Mouse (Mus musculus) megakaryocyte, embryonic 14.5 days (primary cell): ENCODE results near the gene Zfp235. TPM values are rescaled to one million over a fixed set of nuclear protein-coding genes. Genes with fewer than 3 reads are reported as not detected.

Experiments used
- H3K27me3 ChIP-seq: replicated peaks from 2 replicates; pipeline ENCODE3; 2012; ENCODE audit warnings: inconsistent platforms
- H3K36me3 ChIP-seq: replicated peaks from 2 replicates; pipeline ENCODE3; 2012; ENCODE audit warnings: low read length, inconsistent platforms, mixed read lengths
- H3K4me1 ChIP-seq: 2 replicates; pipeline ENCODE4 v1.6.1; 2012; ENCODE audit warnings: inconsistent platforms
- H3K4me3 ChIP-seq: replicated peaks from 2 replicates; pipeline ENCODE3; 2012; ENCODE audit warnings: moderate library complexity, mild to moderate bottlenecking, inconsistent platforms
- H3K9me3 ChIP-seq: 2 replicates; pipeline ENCODE4 v1.6.1; 2012; ENCODE audit warnings: inconsistent platforms
- FLI1 ChIP-seq: IDR thresholded peaks from 2 replicates; pipeline ENCODE4 v1.6.1; 2012; ENCODE audit warnings: low read length, inconsistent platforms, mixed read lengths
- GATA1 ChIP-seq: IDR thresholded peaks from 3 replicates; pipeline ENCODE4 v1.6.1; 2012; ENCODE audit warnings: mixed read lengths, low read length, inconsistent platforms, borderline replicate concordance
- polyA plus RNA-seq: library from polyadenylated mRNA; stranded (reverse); fragments of >175 nt; gene quantifications from 2 replicates; pipeline ENCODE4 v1.2.3, GENCODE M21; 2012; ENCODE audit warnings: low replicate concordance; ENCODE audit not compliant: insufficient read depth

The Zfp235 gene
- polyA plus RNA-seq, 1 experiment, result 1.00 TPM

GRCm38 (mm10) chr7:24116655-24117054, 17.3 kb upstream of the Zfp235 start:
- H3K36me3 ChIP-seq, result peaks cover 11% of the 10 kb centered on the region
- H3K9me3 ChIP-seq, result peaks cover 57% of the 10 kb centered on the region
- TF ChIP-seq FLI1, result no peak
- TF ChIP-seq GATA1, result no peak
- no peak overlapping the region for H3K4me3 ChIP-seq
- H3K4me1 ChIP-seq, result no peaks in the 10 kb centered on the region
- no peaks in the 10 kb centered on the region for H3K27me3 ChIP-seq

GRCm38 (mm10) chr7:24133425-24133995, 459 bp upstream of the Zfp235 start:
- Histone ChIP-seq H3K36me3 (peaks cover 31% of the 10 kb centered on the region), H3K4me3 (peak overlapping the region; percentile 93), H3K27me3 (peaks cover 3% of the 10 kb centered on the region), H3K4me1 (peaks cover 34% of the 10 kb centered on the region), H3K9me3 (peaks cover 3% of the 10 kb centered on the region; the same call in 1 of the 2 replicates)
- TF ChIP-seq GATA1, result no peak
- no peak for TF ChIP-seq FLI1

GRCm38 (mm10) chr7:24142566-24142965, 8.6 kb downstream of the Zfp235 start:
- Histone ChIP-seq H3K9me3 (peaks cover 38% of the 10 kb centered on the region), H3K36me3 (peaks cover 46% of the 10 kb centered on the region), H3K4me1 (peaks cover 14% of the 10 kb centered on the region), H3K4me3 (peak overlapping the region; percentile 77), H3K27me3 (peaks cover 14% of the 10 kb centered on the region)
- TF ChIP-seq FLI1, result no peak
- TF ChIP-seq GATA1, result no peak

- Histone ChIP-seq H3K27me3 (peaks cover 16% of the 10 kb centered on the region), H3K9me3 (peaks cover 29% of the 10 kb centered on the region), H3K36me3 (no peaks in the 10 kb centered on the region), H3K4me3 (no peak overlapping the region), H3K4me1 (no peaks in the 10 kb centered on the region)
- no peak for TF ChIP-seq GATA1
- TF ChIP-seq FLI1, result no peak
Observed at GRCm38 (mm10) chr7:24153272-24153671, 19.3 kb downstream of the Zfp235 start.

GRCm38 (mm10) chr7:24172191-24172590, 38.2 kb downstream of the Zfp235 start:
- no peaks in the 10 kb centered on the region for H3K27me3 ChIP-seq
- peaks cover 10% of the 10 kb centered on the region for H3K36me3 ChIP-seq
- TF ChIP-seq FLI1 (no peak), GATA1 (no peak)
- H3K4me1 ChIP-seq, result peaks cover 12% of the 10 kb centered on the region
- H3K9me3 ChIP-seq, result peaks cover 8% of the 10 kb centered on the region
- no peak overlapping the region for H3K4me3 ChIP-seq

GRCm38 (mm10) chr7:24174618-24175336, 40.8 kb downstream of the Zfp235 start, which contains the start of gene Zfp114:
Zfp114 (plus strand) TSS chr7:24175060.
- peaks cover 23% of the 10 kb centered on the region for H3K4me1 ChIP-seq
- peaks cover 17% of the 10 kb centered on the region for H3K9me3 ChIP-seq
- no peaks in the 10 kb centered on the region for H3K27me3 ChIP-seq
- H3K4me3 ChIP-seq, result peak within 1 kb of the TSS; percentile 89
- H3K36me3 ChIP-seq, result peaks cover 25% of the 10 kb centered on the region
- TF ChIP-seq FLI1 (no peak), GATA1 (no peak)

- peaks cover 28% of the 10 kb centered on the region for H3K4me1 ChIP-seq
- H3K36me3 ChIP-seq, result peaks cover 29% of the 10 kb centered on the region
- H3K9me3 ChIP-seq, result peaks cover 17% of the 10 kb centered on the region
- no peaks in the 10 kb centered on the region for H3K27me3 ChIP-seq
- TF ChIP-seq GATA1, result no peak
- no peak for TF ChIP-seq FLI1
- H3K4me3 ChIP-seq, result peak overlapping the region; percentile 89
Observed at GRCm38 (mm10) chr7:24175337-24175711, 41.4 kb downstream of the Zfp235 start.

- Histone ChIP-seq H3K27me3 (no peaks in the 10 kb centered on the region), H3K4me3 (peak overlapping the region; percentile 79), H3K36me3 (peaks cover 30% of the 10 kb centered on the region), H3K9me3 (peaks cover 16% of the 10 kb centered on the region), H3K4me1 (peaks cover 65% of the 10 kb centered on the region)
- peak; percentile 45; the same call in 1 of the 3 replicates for TF ChIP-seq GATA1
- peak; percentile 73; the same call in 1 of the 2 replicates for TF ChIP-seq FLI1
Observed at GRCm38 (mm10) chr7:24187611-24188010, 53.6 kb downstream of the Zfp235 start.

GRCm38 (mm10) chr7:24188901-24189570, 55.1 kb downstream of the Zfp235 start:
- Histone ChIP-seq H3K27me3 (no peaks in the 10 kb centered on the region), H3K9me3 (peaks cover 19% of the 10 kb centered on the region), H3K36me3 (peaks cover 39% of the 10 kb centered on the region), H3K4me1 (peaks cover 60% of the 10 kb centered on the region), H3K4me3 (peak overlapping the region; percentile 85)
- no peak for TF ChIP-seq GATA1
- TF ChIP-seq FLI1, result no peak

GRCm38 (mm10) chr7:24189571-24189944, 55.6 kb downstream of the Zfp235 start:
- H3K36me3 ChIP-seq, result peaks cover 44% of the 10 kb centered on the region

More at GRCm38 (mm10) chr7:24189571-24189944, 55.6 kb downstream of the Zfp235 start:
- peaks cover 56% of the 10 kb centered on the region for H3K4me1 ChIP-seq
- no peaks in the 10 kb centered on the region for H3K27me3 ChIP-seq
- TF ChIP-seq GATA1 (no peak), FLI1 (no peak)
- peaks cover 23% of the 10 kb centered on the region for H3K9me3 ChIP-seq
- peak overlapping the region; percentile 85 for H3K4me3 ChIP-seq
